Mouse (Mus musculus): ENCODE measurements at regions not wholly inside any gene's neighbourhood (a gene's known extent, or its start where the extent isn't known, plus 50 kb on each side); places are given as distances from the start of the nearest gene placed in this dataset.

- peak in 1 of 2 experiments; percentile 46 for DNase-seq (ENCODE audit: extremely low spot score in 1 of 2, low spot score in 1 of 2)
These were observed 475.7 kb upstream of the Zmiz1 start for GRCm38 (mm10) chr14:24983279-24983678.

- no peak for DNase-seq (ENCODE audit: extremely low spot score in 1 of 2, low spot score in 1 of 2)
These were observed 473.1 kb upstream of the Zmiz1 start for GRCm38 (mm10) chr14:24985806-24986359.

DNA sequence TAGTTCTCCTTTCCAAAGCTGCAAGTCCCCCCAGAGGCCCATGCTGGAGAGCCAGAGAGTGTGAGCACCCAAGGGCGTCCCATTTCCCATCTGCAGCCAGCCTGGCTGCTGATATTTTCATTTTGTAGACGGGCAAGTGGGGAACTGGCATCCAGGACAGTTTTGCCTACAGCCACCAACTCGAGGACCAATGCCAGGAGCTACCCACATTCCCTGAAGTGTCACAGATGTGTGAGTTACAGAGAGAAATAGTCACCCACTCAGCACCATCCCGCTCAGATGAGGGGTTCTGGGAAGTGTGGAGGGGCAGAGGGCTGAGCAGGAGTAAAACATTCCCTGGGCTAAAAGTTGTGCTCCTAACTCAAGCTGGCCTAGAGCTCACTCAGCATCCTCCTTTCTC is 472.6 kb upstream of the Zmiz1 start:
- no peak for DNase-seq (ENCODE audit: extremely low spot score in 1 of 2, low spot score in 1 of 2)

- peak in 1 of 2 experiments; percentile 32 for DNase-seq (ENCODE audit: extremely low spot score in 1 of 2, low spot score in 1 of 2)
These were observed 465.0 kb upstream of the Zmiz1 start for GRCm38 (mm10) chr14:24993751-24994658.

DNA sequence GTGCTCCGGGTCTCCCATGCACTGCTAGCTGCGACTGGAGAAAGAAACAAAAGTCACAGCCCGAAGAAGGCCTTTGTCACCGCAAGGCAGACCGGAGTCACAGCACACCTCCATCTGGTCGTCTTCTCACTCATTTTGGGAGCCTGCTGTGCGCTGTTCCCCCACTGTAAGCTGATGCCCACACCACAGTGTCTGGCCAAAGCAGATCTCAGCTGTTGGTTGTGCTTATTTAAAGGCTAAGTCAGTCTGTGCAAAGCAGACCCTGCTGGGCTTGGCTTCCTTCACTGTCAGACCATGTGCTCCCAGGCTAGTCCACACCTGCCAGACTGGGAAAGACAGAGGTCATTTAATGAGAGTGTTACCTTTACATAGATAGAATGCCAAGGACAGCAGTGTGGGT is 463.8 kb upstream of the Zmiz1 start:
- DNase-seq (ENCODE audit: extremely low spot score in 1 of 2, low spot score in 1 of 2): no peak

GRCm38 (mm10) chr14:24997786-24998509 is 461.0 kb upstream of the Zmiz1 start:
- no peak for DNase-seq (ENCODE audit: extremely low spot score in 1 of 2, low spot score in 1 of 2)

DNA sequence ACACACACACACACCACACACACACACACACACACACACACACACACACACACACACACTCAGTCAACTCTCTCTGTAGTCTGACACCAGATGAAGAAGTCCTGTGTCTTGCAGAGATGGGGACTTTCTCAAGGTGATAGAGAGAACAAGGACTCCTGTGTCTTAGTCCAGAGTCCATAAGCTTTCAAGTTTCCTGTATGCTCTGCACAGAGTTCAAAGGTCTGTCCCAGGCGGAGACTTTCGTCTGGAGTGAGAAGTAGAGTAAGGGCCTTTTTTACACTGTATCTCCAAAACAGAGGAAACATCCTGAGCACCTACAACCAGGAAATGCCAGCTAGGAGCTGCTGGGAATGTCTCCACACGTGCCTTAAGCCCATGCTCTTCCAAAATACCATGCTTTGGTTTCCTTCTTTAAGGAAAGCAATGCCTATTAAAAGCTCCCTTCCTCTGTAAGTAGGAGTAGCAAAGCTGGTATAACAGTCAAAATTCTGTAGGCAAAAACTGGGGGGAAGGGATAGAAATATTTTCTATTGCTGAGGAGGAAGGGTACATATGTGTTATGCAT is 459.9 kb upstream of the Zmiz1 start:
- no peak for DNase-seq (ENCODE audit: extremely low spot score in 1 of 2, low spot score in 1 of 2)

DNA sequence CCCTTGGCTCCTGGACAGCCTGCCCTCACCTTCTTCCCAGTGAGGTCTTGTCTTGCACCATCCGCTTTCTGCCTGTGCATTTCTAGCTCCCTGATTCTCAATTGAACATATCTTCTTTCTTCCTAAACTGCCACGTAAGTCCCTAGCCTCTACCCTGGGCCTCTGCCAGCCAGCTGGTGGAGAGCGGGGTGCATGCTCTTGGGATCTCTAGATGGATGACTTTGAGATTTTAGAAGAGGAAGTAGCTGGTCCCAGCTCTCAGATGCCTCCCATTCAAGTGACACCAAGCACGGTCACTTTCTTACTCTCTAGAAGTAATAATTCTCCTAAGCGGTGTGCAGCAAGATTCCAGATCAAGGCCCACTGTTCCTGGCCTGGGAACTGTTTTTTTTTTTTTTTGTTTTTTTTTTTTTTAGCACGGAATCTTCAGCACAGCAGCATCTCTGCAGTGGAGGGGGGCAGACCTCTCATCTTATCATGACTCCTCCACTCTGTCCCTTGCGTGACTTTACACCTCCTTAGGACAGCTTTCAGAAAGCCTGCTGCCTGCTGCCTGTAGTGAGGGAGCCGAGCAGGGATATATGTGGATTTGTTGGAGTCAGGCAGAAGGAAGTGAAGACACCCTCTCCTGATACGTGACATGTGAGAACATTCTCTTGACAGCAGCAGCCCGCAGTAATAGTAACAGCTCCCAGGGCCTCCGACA is 453.6 kb upstream of the Zmiz1 start:
- no peak for DNase-seq (ENCODE audit: extremely low spot score in 1 of 2, low spot score in 1 of 2)

- no peak for DNase-seq (ENCODE audit: extremely low spot score in 1 of 2, low spot score in 1 of 2)
These were observed 447.1 kb upstream of the Zmiz1 start for GRCm38 (mm10) chr14:25011926-25012325.

GRCm38 (mm10) chr14:25015288-25016238 is 443.4 kb upstream of the Zmiz1 start:
- DNase-seq (ENCODE audit: extremely low spot score in 1 of 2, low spot score in 1 of 2): no peak

DNA sequence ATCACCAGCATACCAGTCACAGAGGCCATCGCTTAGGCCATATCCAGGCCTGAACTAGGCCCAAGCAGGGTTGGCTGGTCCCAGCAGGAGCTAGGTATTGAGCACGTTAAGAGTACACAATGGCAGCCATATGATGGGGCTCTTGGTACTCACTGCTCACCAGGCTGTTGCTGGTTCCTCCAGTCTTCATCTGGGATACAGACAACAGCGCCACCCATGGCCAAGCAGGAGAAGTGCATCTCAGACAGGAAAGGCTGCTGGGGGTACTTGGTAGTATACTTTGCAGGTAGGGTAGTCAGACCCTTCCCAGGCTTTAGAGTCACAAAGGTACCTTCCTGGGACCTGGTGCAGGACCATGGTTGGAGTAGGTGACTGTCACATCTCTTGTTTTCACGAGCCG is 441.1 kb upstream of the Zmiz1 start:
- DNase-seq (ENCODE audit: extremely low spot score in 1 of 2, low spot score in 1 of 2): no peak

DNA sequence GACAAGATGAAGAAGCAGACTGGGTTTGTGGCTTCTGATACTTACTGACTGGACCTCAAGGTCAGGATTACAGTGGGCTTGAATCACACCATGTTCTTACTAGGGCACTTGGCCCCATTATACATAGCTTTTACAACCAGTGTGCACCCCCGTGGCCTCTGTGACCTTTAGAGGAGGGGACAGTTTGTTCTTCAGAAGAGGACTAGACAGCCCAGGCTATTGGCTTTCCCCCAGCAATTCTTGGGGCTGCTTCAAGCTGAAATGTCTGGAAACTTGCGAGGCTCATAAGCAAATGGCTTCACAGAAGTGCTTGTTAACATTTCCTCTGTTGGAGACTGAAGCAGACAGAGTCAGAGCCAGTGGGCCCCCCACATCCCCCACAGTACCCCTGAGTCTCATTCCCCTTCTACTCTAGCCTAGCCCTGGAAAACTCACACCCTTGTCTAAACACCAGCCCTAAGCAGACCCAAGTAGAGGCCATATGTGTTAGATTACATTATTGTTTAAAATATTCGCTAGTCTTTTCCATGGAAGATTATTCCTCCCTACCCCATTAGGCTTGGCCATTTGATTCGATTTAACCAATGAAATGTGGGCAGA is 439.6 kb upstream of the Zmiz1 start:
- DNase-seq (ENCODE audit: extremely low spot score in 1 of 2, low spot score in 1 of 2): no peak

- DNase-seq (ENCODE audit: extremely low spot score in 1 of 2, low spot score in 1 of 2): no peak
These were observed 436.3 kb upstream of the Zmiz1 start for GRCm38 (mm10) chr14:25022523-25023269.

DNA sequence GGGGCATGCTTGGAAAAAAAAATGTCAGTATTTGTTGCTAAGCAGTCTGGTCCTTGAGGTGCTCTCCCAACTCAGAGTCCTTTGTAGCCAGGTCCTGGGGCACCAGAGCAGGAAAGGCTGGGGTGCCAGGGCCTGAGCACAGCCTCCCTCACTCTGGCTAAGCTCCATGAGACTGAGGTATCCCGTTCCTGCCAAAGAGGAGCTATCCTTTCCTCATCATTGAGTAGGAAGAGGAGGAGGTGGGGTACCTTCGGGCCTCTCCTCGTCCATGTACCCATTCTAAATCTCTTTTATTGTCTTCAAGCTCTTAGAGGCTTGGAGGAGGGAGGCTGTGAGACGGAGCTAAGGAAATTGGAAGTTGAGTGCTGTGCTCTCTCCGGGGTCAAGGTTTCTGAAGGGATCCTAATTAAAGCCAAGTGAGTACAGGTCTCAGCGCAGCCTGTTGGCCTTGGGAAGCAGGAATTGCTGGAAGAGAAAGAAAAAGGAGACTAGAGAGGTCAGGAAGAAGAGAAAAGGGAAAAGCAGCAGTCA is 435.6 kb upstream of the Zmiz1 start:
- no peak for DNase-seq (ENCODE audit: extremely low spot score in 1 of 2, low spot score in 1 of 2)

DNA sequence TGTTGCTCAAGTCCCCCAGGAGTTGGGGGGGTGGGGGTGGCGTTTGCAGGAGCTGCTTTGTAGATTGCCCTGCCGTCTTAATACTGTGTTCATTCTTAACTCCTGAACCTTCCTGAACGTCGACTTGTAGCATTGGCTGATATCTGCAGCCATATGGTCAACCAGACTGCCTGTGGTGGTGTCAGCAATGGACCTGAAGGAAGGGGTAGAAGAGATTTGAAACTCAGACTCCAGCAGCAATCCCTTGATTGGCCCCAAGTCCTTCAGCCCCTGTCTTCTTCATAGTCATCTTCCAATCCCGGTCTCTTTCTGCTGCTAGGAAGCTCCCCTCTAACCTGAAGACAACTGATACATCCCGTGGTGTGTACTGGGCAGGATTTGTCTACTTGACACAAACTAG is 433.9 kb upstream of the Zmiz1 start:
- no peak for DNase-seq (ENCODE audit: extremely low spot score in 1 of 2, low spot score in 1 of 2)

DNA sequence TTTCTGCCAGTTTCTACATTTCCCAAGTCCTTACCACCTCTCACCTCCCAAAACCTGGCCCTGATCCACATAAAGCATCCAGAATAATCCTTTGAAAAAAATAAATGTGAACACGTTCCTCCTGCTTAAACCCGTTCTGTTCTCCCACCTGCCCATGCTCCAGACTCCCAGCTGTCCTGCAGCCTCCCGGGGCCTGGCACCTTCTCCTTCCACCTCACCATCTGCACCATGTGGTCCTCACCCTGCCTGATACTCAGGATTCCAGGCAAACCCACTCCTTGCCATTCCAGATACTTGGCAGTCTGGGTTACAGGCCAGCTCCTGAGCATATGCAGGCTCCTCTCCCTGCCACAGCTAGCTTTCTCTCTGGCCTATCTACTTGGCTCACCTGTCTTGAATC is 431.9 kb upstream of the Zmiz1 start:
- no peak for DNase-seq (ENCODE audit: extremely low spot score in 1 of 2, low spot score in 1 of 2)

DNA sequence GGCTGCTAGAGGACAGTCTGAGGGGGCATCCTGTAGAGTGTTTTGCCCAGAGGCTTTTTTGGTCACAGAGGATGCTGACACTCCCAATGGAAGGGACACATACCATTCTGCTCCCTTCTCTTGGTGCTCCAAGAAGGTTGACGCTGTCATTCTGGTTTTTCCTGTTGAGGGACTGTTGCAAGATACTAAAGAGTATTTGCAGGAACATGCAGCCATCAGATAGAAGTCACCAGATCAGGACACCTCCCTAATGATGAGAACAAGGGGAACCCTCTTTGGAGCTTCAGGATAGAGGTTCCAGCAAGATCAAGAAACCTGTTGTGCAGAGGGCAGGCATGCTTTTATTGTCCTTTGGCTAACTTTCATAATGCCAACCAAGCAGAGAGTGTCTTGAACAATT is 431.1 kb upstream of the Zmiz1 start:
- DNase-seq (ENCODE audit: extremely low spot score in 1 of 2, low spot score in 1 of 2): no peak

DNA sequence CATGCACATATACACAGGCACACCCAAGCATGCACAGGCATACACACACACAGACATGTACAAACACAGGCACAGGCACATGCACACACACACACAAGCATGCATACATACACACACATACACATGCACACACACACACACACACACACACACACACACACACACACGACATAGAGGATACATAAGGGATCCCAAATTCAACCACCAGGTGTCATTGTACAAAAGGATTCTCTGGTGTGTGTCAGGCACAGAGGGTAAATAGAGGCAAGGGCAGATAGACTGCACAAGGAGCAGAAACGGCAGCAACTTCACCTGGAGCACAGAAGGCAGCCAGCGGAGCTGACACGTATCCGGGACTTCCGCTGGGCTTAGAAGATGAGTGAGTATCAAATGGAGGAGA is 428.1 kb upstream of the Zmiz1 start:
- DNase-seq (ENCODE audit: extremely low spot score in 1 of 2, low spot score in 1 of 2): no peak
